Mouse (Mus musculus) liver, embryonic 15.5 days (tissue): ENCODE results near the gene Renbp. TPM values are rescaled to one million over a fixed set of nuclear protein-coding genes. Genes with fewer than 3 reads are reported as not detected.

Experiments
- ATAC-seq: fragments of 200-750 bp; cut with Nextera tagmentation; 2 replicates; pipeline ENCODE4 v1.8.0; 2017; ENCODE audit warnings: moderate number of reproducible peaks, mild to moderate bottlenecking, moderate library complexity; ENCODE audit not compliant: insufficient read depth
- H3K27ac ChIP-seq: fragments of 300-500 bp; sonication (generic); replicated peaks from 2 replicates; pipeline ENCODE4 v1.5.1; 2015; ENCODE audit warnings: mild to moderate bottlenecking, inconsistent platforms
- H3K27me3 ChIP-seq: fragments of 300-500 bp; sonication (generic); 2 replicates; pipeline ENCODE4 v1.6.1; 2015; ENCODE audit warnings: mild to moderate bottlenecking, inconsistent platforms
- H3K36me3 ChIP-seq: fragments of 300-500 bp; sonication (generic); replicated peaks from 2 replicates; pipeline ENCODE4 v1.6.1; 2015; ENCODE audit warnings: moderate library complexity, mild to moderate bottlenecking, inconsistent platforms
- H3K4me1 ChIP-seq: fragments of 300-500 bp; sonication (generic); replicated peaks from 2 replicates; pipeline ENCODE4 v1.6.1; 2015; ENCODE audit warnings: inconsistent platforms
- H3K4me2 ChIP-seq: fragments of 300-500 bp; sonication (generic); 2 replicates; pipeline ENCODE4 v1.6.1; 2015; ENCODE audit warnings: moderate library complexity, mild to moderate bottlenecking, inconsistent platforms
- H3K4me3 ChIP-seq: fragments of 300-500 bp; sonication (generic); replicated peaks from 2 replicates; pipeline ENCODE4 v1.5.1; 2015; ENCODE audit warnings: mild to moderate bottlenecking, inconsistent platforms
- H3K9ac ChIP-seq: fragments of 300-500 bp; sonication (generic); 2 replicates; pipeline ENCODE4 v1.6.1; 2015; ENCODE audit warnings: moderate library complexity, mild to moderate bottlenecking, inconsistent platforms
- H3K9me3 ChIP-seq: fragments of 300-500 bp; sonication (generic); replicated peaks from 2 replicates; pipeline ENCODE4 v1.6.1; 2016; ENCODE audit warnings: inconsistent platforms
- WGBS: fragments of 180-500 bp; shearing (Covaris S2); methylation state at CpG from one replicate; pipeline ENCODE4 v1.1.7; 2015; ENCODE audit warnings: mixed read lengths; ENCODE audit not compliant: insufficient replicate concordance; 5-methylcytosine and 5-hydroxymethylcytosine counted together
- polyA plus RNA-seq: library from polyadenylated mRNA; unstranded; fragments of >200 nt; fragmentation: Nextera tagmentation; extraction: Ambion mirVana; gene quantifications from 2 replicates; pipeline ENCODE4 v1.2.1, GENCODE M21; 2015

Renbp gene
- polyA plus RNA-seq, 1 experiment from 2014 or later = 19.6 TPM

- H3K4me3 ChIP-seq = no peak within 1 kb of the TSS
- H3K9ac ChIP-seq = no peak within 1 kb of the TSS
- H3K36me3 ChIP-seq = no peaks in the 10 kb centered on the region
- H3K4me1 ChIP-seq = no peaks in the 10 kb centered on the region
- H3K27me3 ChIP-seq = peaks cover 7% of the 10 kb centered on the region; the same call in 1 of the 2 replicates
- H3K9me3 ChIP-seq = no peaks in the 10 kb centered on the region
- H3K27ac ChIP-seq = no peak within 1 kb of the TSS
- no peak for ATAC-seq
- no peak within 1 kb of the TSS for H3K4me2 ChIP-seq
- WGBS = 55% methylated on average over 6 of the region's 6 CpGs
Measured at GRCm38 (mm10) chrX:73891551-73892152, 39.0 kb downstream of the Renbp start, which contains the start of gene Avpr2. Avpr2 (plus strand) TSS chrX:73892102.

GRCm38 (mm10) chrX:73881463-73881862 is 49.2 kb downstream of the Renbp start:
- no peaks in the 10 kb centered on the region for H3K9me3 ChIP-seq
- no peak overlapping the region for H3K4me3 ChIP-seq
- ATAC-seq = no peak
- no peak overlapping the region for H3K9ac ChIP-seq
- H3K36me3 ChIP-seq = no peaks in the 10 kb centered on the region
- H3K27me3 ChIP-seq = peaks cover 44% of the 10 kb centered on the region
- WGBS = 45% methylated on average over 6 of the region's 6 CpGs
- 0 out of 2 replicates have a peak, but pooled peaks cover 3% of the 10 kb centered on the region for H3K4me1 ChIP-seq
- no peak overlapping the region for H3K27ac ChIP-seq
- H3K4me2 ChIP-seq = no peak overlapping the region

- peaks cover 44% of the 10 kb centered on the region for H3K27me3 ChIP-seq
- H3K9me3 ChIP-seq = no peaks in the 10 kb centered on the region
- no peak overlapping the region; the same call in 1 of the 2 replicates for H3K4me3 ChIP-seq
- H3K4me2 ChIP-seq = peak overlapping the region; percentile 44
- H3K36me3 ChIP-seq = no peaks in the 10 kb centered on the region
- 0 out of 2 replicates have a peak, but pooled peaks cover 3% of the 10 kb centered on the region for H3K4me1 ChIP-seq
- no peak overlapping the region for H3K27ac ChIP-seq
- 27% methylated on average over 16 of the region's 16 CpGs for WGBS
- H3K9ac ChIP-seq = no peak overlapping the region
- ATAC-seq = no peak
Measured at GRCm38 (mm10) chrX:73881036-73881427, 49.6 kb downstream of the Renbp start.

GRCm38 (mm10) chrX:73880194-73881035 is 50.2 kb downstream of the Renbp start:
- peak overlapping the region; percentile 44 for H3K4me2 ChIP-seq
- no peaks in the 10 kb centered on the region for H3K36me3 ChIP-seq
- no peak for ATAC-seq
- H3K9ac ChIP-seq = no peak overlapping the region
- peaks cover 44% of the 10 kb centered on the region for H3K27me3 ChIP-seq
- 20% methylated on average over 45 of the region's 48 CpGs for WGBS
- H3K4me1 ChIP-seq = 0 out of 2 replicates have a peak, but pooled peaks cover 3% of the 10 kb centered on the region
- H3K4me3 ChIP-seq = peak overlapping the region; percentile 21
- no peaks in the 10 kb centered on the region for H3K9me3 ChIP-seq
- H3K27ac ChIP-seq = no peak overlapping the region

GRCm38 (mm10) chrX:73877014-73877413 is 53.6 kb downstream of the Renbp start:
- Histone ChIP-seq H3K27me3 (peaks cover 41% of the 10 kb centered on the region), H3K4me2 (no peak overlapping the region), H3K36me3 (no peaks in the 10 kb centered on the region), H3K9me3 (no peaks in the 10 kb centered on the region), H3K27ac (no peak overlapping the region), H3K9ac (no peak overlapping the region), H3K4me3 (no peak overlapping the region), H3K4me1 (0 out of 2 replicates have a peak, but pooled peaks cover 3% of the 10 kb centered on the region)
- no peak for ATAC-seq
- 48% methylated on average over 1 of the region's 1 CpGs for WGBS

GRCm38 (mm10) chrX:73875881-73876280 is 54.8 kb downstream of the Renbp start:
- no peak overlapping the region for H3K4me3 ChIP-seq
- no peak overlapping the region for H3K9ac ChIP-seq
- 0 out of 2 replicates have a peak, but pooled peaks cover 3% of the 10 kb centered on the region for H3K4me1 ChIP-seq
- no peaks in the 10 kb centered on the region for H3K36me3 ChIP-seq
- no peak overlapping the region for H3K27ac ChIP-seq
- peaks cover 29% of the 10 kb centered on the region for H3K27me3 ChIP-seq
- 50% methylated on average over 2 of the region's 2 CpGs for WGBS
- no peak for ATAC-seq
- no peaks in the 10 kb centered on the region for H3K9me3 ChIP-seq
- H3K4me2 ChIP-seq = no peak overlapping the region

Other genes with a start within 250 kb of the Renbp start
- gene Bcap31, start 214.7 kb downstream of the Renbp start, polyA plus RNA-seq = 127 and 137 TPM in 2 replicates
- 9.5 and 10.0 TPM in 2 replicates for gene Abcd1, start 214.3 kb downstream of the Renbp start, polyA plus RNA-seq
- 0.29 and 0.45 TPM in 2 replicates for gene Plxnb3, start 173.8 kb downstream of the Renbp start, polyA plus RNA-seq
- 1.9 and 2.9 TPM in 2 replicates for gene Srpk3, start 156.4 kb downstream of the Renbp start, polyA plus RNA-seq
- 117 and 127 TPM in 2 replicates for gene Idh3g, start 144.0 kb downstream of the Renbp start, polyA plus RNA-seq
- 162 and 163 TPM in 2 replicates for gene Ssr4, start 143.8 kb downstream of the Renbp start, polyA plus RNA-seq
- 0.07 and 0.08 TPM in 2 replicates for gene Pdzd4, start 105.9 kb downstream of the Renbp start, polyA plus RNA-seq
- 0.05 and 0.10 TPM in 2 replicates for gene Avpr2, start 38.7 kb downstream of the Renbp start, polyA plus RNA-seq
- gene L1cam, start 34.7 kb downstream of the Renbp start, polyA plus RNA-seq = 0.21 and 0.26 TPM in 2 replicates
- gene Arhgap4, start 9.0 kb downstream of the Renbp start, polyA plus RNA-seq = 6.4 and 7.7 TPM in 2 replicates
- 72.4 and 79.2 TPM in 2 replicates for gene Naa10, start 8.9 kb downstream of the Renbp start, polyA plus RNA-seq
- gene Hcfc1, start 35.5 kb upstream of the Renbp start, polyA plus RNA-seq = 29.6 and 30.7 TPM in 2 replicates
- 23.0 and 24.5 TPM in 2 replicates for gene Irak1, start 93.1 kb upstream of the Renbp start, polyA plus RNA-seq
- gene Opn1mw, start 196.6 kb upstream of the Renbp start, polyA plus RNA-seq = not detected in 2 replicates
- gene Mecp2, start 204.5 kb upstream of the Renbp start, polyA plus RNA-seq = 6.2 and 6.9 TPM in 2 replicates
- not detected in 2 replicates for gene Tex28, start 237.0 kb upstream of the Renbp start, polyA plus RNA-seq
- gene Tktl1, start 246.4 kb upstream of the Renbp start, polyA plus RNA-seq = not detected in 2 replicates